ENCODE assay signal across 8 mouse cellular contexts in genomic region chr15:79140866-79141565, GRCm38 (mm10). TPM values are rescaled to one million over a fixed set of nuclear protein-coding genes. Genes with fewer than 3 reads are reported as not detected.
DNase-seq lines count a peak whose midpoint lies in the region; ATAC-seq lines count a peak whose summit lies in the region.

Gene Polr2f, plus strand, starts transcription at chr15:79141009.
Gene 1700088E04Rik, minus strand, starts transcription at chr15:79141253.

- DNase-seq in ES-CJ7 (ENCODE audit: low read depth, low spot score), result peak; percentile 97
- DNase-seq in cerebellum, adult 11 months, result peak; percentile 92
- DNase-seq in forebrain, embryonic 14.5 days (ENCODE audit: low spot score), result peak; percentile 98
- peak; percentile 95 to 96 for DNase-seq in heart, postnatal 14 days
- peak; percentile 94 for DNase-seq in layer of hippocampus, adult 11-12 months (ENCODE audit: low spot score)
- peak; percentile 94 to 96 for DNase-seq in lung, adult 18-20 months
- DNase-seq in testis, postnatal 14 days (ENCODE audit: low spot score), result peak; percentile 93

- peak within 1 kb of the TSS; percentile 83 for H3K9ac ChIP-seq in forebrain, embryonic 14.5 days (ENCODE audit: low read length)
- peak within 1 kb of the TSS; percentile 75 for H3K9ac ChIP-seq in neural tube, embryonic 15.5 days (replicated peaks)

- peaks cover 4% of the 10 kb centered on the region; the same call in 1 of the 2 replicates for H3K4me1 ChIP-seq in forebrain, embryonic 14.5 days (ENCODE audit: control insufficient read depth, insufficient read depth, low read length)
- H3K4me1 ChIP-seq in neural tube, embryonic 15.5 days, result peaks cover 32% of the 10 kb centered on the region

- no peak within 1 kb of the TSS; the same call in 1 of the 2 replicates for H3K27ac ChIP-seq in forebrain, embryonic 14.5 days (ENCODE audit: low read depth, low read length)
- H3K27ac ChIP-seq in neural tube, embryonic 15.5 days (replicated peaks), result peak within 1 kb of the TSS; percentile 38

- H3K36me3 ChIP-seq in forebrain, embryonic 14.5 days (ENCODE audit: control insufficient read depth, insufficient read depth, low read length), result peaks cover 18% of the 10 kb centered on the region
- peaks cover 14% of the 10 kb centered on the region for H3K36me3 ChIP-seq in neural tube, embryonic 15.5 days

- intact Hi-C loops in heart, postnatal 14 days (cut with DNase I), result no loop called here

- no peaks in the 10 kb centered on the region for H3K9me3 ChIP-seq in forebrain, embryonic 14.5 days (replicated peaks; ENCODE audit: control insufficient read depth, low read length)
- H3K9me3 ChIP-seq in neural tube, embryonic 15.5 days (replicated peaks), result no peaks in the 10 kb centered on the region

- peak; percentile 92 for ATAC-seq in forebrain, embryonic 14.5 days
- ATAC-seq in neural tube, embryonic 15.5 days (ENCODE audit: low FRiP score), result peak; percentile 91

- no peaks in the 10 kb centered on the region for H3K27me3 ChIP-seq in forebrain, embryonic 14.5 days (replicated peaks; ENCODE audit: control insufficient read depth, insufficient read depth, low read length)
- no peaks in the 10 kb centered on the region for H3K27me3 ChIP-seq in neural tube, embryonic 15.5 days (replicated peaks)

- under 1% methylated on average over 57 of the region's 57 CpGs for WGBS in forebrain, embryonic 14.5 days
- WGBS in neural tube, embryonic 15.5 days, result under 1% methylated on average over 57 of the region's 57 CpGs

- peak within 1 kb of the TSS; percentile 90 for H3K4me3 ChIP-seq in forebrain, embryonic 14.5 days (ENCODE audit: low read depth, low read length)
- H3K4me3 ChIP-seq in neural tube, embryonic 15.5 days (replicated peaks), result peak within 1 kb of the TSS; percentile 77

- H3K4me2 ChIP-seq in forebrain, embryonic 14.5 days (ENCODE audit: low read length), result peak within 1 kb of the TSS; percentile 77
- H3K4me2 ChIP-seq in neural tube, embryonic 15.5 days, result peak within 1 kb of the TSS; percentile 96

RNA-seq across cellular contexts. Expression of gene Polr2f, which starts in this region (rescaled TPM):
- 319 and 356 TPM in 2 replicates for polyA plus RNA-seq in forebrain, embryonic 14.5 days (2014; fragmentation: Nextera tagmentation; extraction: Ambion mirVana)
- total RNA-seq in heart, postnatal 14 days (2021), result 100 to 1,000 TPM; 111 to 116 TPM
- polyA plus RNA-seq in neural tube, embryonic 15.5 days (2015; fragmentation: Nextera tagmentation; extraction: Ambion mirVana), result 248 and 249 TPM in 2 replicates

RNA-seq across cellular contexts. Expression of gene 1700088E04Rik, which starts in this region (rescaled TPM):
- polyA plus RNA-seq in forebrain, embryonic 14.5 days (2014; fragmentation: Nextera tagmentation; extraction: Ambion mirVana), result 14.8 and 17.1 TPM in 2 replicates
- total RNA-seq in heart, postnatal 14 days (2021), result 1 to 10 TPM; 1.3 to 2.7 TPM
- 11.3 and 12.6 TPM in 2 replicates for polyA plus RNA-seq in neural tube, embryonic 15.5 days (2015; fragmentation: Nextera tagmentation; extraction: Ambion mirVana)
